Mouse (Mus musculus) retina, adult 2 months (tissue): ENCODE data around the gene Clasp1.
A peak's percentile ranks its signal among the peaks of the same experiment; 100 is the strongest.

Experiments
- DNase-seq: peaks from one replicate; pipeline ENCODE4 v3.0.0-alpha.2; 2012; ENCODE audit warnings: low read depth, low spot score

Clasp1 gene

DNA sequence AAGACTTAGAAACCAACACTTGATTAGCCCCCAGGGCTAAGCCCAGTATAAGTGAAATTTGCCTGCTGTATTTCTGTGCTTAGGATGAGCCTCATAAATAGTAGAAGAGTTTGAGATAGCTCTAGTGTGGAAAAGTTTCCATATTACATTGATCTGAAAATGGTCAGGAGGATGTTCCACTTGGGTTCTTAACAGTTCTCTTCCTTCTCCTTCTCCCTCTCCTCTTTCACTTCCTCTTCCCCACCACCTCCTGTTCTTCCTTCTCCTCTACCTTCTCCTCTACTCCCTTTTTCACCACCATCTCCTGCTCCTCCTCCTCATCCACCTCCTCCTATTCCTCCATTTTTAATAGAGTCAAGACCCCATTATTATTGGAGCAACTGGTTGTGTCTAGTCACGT, 59.4 kb downstream of the Clasp1 start:
- no peak for DNase-seq

DNA sequence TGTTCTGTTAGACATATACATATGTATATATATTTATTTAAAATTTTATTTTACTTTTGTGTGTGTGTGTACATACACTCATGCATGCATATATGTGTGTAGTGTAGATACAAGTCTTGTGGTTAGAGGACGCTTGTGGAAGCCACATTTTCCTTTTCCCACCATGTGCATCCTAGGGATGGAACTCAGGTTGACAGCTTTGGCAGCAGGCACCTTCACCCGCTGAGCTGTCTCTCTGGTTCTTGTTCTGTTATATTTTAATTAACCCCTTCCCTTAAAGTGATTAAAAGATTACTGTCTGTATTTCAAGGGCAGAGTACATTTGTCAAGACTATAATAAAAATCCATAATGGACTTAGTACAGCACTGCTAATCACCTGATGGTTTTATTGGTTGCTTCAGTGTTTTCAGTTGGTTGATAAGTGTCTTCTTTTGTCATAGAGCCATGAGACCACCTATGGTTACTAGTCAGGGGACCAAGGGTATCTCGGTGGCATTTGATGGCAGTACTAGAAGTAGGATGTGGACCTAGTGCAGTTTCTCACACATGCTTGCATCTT, 62.1 kb downstream of the Clasp1 start:
- DNase-seq, result no peak

DNA sequence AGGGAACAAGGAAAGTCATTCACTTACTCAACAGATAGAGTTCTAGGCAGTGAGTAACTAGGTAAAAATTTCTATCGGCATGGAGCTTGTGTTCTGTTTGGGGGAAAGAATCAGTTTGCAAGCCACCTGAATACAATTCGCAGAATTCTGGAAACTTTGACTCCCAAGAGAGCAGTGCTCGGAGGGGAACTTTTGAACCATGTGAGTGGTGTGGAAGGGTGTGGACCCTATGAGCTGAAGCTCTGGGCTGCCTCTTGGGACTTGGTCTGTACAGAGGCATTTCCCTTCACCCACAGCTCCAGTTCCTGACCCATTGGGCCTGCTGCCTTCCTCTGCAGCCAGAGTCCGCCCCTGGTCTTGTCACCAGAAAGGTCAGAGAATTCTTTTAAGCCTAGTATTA, 64.7 kb downstream of the Clasp1 start:
- DNase-seq, result no peak

DNA sequence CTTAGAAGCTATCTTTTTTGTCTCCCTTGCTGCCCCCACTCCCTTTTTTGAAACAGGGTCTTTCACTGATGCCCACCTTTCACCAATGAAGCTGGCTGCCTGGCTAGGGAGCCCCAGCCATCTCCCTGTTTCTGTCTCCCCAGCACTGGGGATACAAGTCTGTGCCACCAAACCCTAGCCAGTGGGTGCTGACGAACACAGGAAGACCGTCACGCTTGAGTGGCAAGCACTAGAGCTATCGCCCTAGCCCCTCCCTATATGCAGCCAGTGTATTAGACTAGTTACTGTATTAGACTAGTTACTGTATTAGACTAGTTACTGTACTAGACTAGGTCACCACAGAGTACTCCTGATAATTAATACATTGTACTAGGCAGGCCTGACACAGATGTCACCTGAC, 66.0 kb downstream of the Clasp1 start:
- DNase-seq, result no peak

DNA sequence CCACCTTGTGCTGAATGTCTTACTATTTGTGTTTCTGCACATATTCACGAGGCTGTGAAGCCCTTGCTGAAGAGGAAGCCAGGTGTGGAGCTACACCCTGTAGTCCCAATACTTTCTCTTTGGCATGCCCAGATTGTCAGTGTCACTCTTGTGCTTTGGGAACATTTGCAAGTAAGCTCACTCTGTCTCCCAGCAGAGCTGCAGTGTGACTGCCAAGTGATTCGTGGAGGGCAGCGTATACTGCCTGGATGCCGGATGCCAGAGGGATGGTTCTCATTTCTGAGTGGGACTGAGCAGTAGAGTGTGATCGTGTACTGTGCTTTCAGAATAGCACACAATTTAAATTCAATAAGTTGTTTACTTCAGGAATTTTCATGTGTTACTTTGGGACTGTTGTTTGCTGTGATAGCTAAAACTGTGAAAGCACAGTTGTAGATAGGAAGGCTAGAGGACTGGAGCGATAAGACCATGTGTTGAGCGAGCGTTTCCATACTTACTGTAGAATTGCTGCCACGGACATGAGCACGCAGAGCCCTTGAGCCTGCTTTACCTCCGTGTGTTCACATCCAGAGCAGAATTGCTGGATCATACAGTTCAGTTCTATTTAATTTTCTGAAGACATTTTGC, 68.5 kb downstream of the Clasp1 start:
- no peak for DNase-seq

DNA sequence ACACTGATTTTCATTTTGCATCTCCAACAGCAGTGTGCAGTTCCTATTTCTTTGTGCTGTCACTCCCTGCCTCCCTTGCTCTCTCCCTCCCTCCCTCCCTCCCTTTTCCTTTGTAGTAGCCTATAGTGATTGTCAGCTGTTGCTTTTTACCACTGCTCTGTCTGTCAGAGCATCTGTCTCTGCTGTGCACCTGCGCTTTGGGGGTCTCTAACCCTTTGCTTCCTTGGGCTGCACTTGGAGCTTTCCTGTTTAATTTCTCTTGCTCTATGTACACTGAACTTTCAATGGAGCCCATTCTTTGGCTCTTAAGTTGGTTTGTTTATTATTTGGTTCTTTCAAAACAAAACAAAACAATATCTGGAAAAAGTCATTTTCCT, 69.0 kb downstream of the Clasp1 start:
- DNase-seq, result no peak

DNA sequence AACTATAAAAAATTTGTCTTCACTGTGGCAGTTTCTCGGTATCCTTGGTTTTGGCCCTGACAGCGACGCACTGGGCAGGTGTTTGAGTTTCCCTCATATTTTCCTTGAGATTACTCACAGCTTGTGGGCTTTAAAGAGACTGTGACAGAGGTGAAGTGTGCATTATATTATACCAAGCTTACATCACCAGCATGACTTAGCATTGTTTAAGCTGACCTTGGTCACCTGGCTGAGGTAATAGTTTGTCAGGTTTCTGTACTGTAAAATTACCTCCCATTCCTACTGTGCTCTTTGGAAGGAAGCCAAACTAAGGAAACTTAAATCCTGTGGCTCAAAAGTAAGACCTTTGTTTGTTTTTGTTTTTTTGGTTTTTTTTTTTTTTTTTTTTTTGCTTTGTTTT, 69.4 kb downstream of the Clasp1 start:
- DNase-seq, result no peak

DNA sequence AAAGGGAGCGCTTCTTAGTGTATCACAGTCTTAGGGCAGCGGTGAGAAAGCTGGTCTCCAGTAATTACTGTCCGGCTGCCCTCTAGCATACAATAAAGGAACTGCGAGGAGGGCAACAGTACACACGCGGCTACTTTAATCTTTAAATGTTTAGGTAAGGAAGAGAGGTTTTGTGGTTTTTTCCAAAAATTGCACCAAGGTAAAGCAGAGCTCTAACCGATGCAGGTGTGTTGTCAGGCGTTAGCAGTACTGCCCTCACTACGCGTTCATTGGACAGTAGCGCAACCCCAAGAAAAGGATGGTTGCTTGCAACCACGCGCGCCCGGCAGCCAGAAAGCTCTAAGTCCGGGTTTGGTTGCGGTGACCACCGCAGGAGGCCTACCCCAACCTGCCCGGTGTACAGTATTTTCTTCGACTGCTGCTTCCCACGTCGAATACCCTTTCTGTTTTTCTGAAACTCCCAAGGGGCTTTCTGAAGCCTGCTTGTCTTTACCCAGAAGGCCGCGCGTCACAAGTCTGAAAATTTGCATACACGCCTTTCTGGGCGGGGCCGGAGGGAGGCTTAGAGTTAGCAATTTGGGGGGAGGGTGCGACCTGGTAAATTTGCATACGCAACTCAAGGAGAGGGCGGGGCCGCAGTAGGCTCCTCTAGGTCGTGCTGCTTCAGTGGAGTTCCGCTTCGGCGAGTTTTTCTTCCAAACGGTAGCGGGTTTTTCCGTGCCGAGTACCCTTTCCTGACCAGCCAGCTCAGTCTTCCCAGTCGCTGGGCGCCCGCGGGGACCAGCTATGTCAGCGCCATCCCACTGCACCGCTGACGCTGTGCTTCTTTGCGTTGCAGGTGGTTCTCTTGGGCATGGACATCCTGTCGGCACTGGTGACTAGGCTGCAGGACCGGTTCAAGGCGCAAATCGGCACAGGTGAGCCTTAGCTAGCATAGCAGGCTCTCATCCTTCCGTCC, 70.4 kb downstream of the Clasp1 start:
- DNase-seq, result peak; percentile 90

DNA sequence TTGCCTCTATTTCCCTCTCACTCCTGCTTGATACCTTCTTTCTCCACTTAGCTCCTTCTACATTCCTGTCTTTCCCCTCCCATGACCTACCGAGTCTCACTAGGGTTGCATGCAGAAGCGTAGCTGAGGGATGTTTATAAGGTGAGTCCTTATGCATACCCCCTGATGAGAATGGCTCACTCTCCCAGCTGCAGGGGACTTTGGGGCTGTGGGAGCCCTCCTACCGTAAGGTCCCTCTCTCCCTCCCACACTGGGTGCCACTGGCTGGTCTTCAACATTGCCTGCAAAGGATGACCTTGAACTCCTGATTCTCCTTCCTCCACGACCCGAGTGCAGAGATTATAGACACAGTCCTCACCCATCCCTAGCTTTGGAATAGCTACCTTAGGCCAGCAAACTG, 71.9 kb downstream of the Clasp1 start:
- DNase-seq, result no peak

DNA sequence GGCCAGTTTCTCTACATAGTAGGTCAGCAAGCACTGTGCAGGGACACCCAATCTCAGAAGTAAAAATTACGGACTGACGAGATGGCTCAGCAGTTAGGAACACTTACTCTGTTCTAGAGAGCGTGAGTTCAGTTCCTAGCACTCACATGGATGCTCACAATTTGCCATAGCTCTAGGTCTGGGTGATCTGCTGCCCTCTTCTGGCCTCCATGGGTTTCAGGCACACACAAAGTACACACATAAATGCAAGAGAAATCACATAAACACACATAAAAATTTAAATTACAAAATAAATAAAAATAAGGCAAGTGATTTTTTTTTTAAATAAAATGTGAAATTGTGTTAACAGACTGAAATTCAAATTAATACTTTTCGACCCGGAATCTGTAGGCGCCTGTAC, 77.2 kb downstream of the Clasp1 start:
- DNase-seq, result no peak

DNA sequence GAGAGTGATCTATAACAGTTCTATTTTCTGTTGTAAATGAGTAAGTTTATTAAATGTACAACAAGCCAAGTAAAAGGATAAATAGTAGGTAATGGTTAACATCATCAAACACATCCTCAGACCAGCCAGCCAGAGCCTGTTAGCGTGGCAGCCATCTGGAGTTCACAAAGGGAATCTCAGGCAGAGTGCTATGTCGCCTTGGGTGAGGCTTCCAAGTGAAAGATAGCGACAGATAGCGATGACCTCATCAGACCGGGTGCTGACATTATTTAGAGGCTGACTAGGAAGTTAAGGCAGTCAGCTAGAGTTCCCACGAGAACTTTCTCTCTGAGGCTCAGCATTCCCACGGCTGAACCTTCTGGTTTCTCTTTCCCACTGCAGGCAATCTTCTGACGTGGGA, 83.5 kb downstream of the Clasp1 start:
- no peak for DNase-seq

DNA sequence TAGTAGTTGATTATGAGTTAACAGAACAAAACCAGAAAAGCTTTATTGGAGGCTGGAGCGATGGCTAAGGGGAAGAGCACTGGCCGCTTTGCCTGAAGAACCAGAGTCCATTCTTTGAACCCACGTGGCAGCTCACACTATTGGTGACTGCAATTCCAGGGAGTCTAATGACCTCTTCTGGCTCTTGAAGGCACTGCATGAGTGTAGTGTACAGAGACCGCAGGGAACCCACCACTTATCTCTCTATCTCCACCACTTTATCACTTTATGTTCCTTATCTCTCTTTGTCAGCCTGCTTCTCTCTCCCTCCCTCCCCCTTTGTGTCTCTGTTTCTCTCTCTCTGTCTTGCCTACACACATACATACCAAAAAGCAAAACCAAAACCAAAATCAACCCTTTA, 88.1 kb downstream of the Clasp1 start:
- DNase-seq, result no peak

DNA sequence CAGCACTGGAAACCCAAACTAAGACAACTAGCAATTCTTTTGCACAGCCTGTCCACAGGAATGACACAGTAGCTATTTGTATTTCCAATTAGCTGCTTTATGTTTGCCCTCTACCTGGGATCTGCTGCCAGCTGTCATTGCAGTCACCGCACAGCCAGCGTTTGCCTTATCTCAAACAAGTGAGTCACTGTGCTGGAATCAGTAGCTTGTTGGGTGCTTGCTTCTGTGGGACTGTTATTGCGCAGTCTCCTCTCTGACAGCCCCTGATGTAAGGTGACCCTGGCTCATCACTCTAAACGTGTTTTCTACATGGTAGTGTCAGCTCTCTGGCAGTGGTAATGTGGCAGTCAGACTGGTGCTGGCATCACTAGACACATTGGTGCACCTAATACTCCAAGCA, 90.4 kb downstream of the Clasp1 start:
- no peak for DNase-seq

DNA sequence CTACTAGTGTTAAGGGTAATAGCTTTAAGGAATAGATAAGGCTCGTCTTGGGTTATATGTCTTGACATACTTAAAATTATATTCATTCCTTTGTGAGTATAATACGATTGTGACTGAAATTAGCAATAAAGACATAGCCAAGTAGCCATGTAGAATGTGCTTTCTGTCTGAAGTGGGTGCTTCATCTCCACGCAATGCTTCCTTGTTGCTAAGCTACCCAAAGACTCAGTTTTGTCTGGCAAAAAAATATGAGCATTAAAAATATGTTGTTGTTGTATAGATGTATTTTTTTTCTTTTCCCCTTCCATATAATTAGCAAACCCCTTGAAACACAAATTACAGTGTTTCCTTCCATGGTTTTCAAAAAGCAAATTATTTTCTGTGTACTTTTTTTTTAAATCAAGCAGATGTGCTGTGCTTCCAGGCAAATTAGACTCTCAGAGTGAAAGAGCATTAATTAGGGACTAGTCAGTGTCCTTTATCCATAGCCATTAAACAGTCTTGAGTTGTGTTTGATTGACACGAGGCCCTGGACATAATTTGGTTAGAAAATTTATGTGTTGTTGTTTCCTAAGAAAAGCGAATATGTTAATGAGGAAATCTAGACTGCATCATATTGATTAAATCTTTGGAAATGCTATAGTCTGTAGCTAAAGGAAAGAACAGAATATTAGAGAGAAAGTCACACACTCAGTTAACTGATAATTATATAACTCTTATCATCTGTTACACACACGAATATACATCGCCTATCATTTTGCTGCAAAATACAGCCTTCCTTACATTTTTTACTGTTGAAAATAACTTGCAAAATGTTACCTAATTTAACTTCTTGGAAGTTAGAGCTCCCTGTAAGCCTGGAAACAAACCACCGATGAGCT, 91.9 kb downstream of the Clasp1 start:
- DNase-seq, result no peak

DNA sequence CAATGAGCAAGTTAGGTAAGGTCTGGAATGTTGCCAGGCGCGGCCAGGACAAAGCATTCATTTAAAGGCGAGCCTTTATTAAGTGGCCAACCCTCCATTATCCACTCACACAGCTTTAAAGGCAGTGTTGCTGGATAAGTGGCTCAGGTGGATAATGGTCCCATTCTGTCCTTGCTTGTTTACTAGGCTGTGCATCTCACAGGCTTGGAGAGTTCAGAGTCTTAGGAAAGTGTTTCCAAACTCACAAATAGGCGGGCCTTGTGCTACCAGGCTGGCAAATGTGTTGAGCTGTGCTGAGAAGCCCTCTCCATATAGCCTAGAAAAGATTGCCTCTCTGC, 92.5 kb downstream of the Clasp1 start:
- DNase-seq, result no peak

DNA sequence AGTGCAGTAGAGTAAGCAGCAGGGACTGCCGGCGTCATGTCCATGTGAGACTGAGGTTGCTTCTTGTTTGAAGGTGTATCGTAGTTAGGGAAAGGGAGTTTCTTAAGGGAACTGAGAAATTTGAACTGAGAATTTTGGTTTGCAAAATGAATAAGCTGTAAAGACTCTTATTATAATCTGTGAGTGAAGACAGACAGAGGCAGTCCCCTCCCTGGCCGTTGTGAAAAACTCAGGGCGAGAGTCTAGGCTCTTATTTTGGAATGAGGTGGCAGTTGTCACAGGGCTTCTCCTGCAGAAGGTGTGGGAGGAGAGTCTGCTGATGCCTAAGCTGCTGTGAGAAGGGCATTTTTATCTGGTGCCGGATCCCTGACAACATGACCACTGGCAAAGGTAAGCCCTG, 92.8 kb downstream of the Clasp1 start:
- DNase-seq, result no peak

DNA sequence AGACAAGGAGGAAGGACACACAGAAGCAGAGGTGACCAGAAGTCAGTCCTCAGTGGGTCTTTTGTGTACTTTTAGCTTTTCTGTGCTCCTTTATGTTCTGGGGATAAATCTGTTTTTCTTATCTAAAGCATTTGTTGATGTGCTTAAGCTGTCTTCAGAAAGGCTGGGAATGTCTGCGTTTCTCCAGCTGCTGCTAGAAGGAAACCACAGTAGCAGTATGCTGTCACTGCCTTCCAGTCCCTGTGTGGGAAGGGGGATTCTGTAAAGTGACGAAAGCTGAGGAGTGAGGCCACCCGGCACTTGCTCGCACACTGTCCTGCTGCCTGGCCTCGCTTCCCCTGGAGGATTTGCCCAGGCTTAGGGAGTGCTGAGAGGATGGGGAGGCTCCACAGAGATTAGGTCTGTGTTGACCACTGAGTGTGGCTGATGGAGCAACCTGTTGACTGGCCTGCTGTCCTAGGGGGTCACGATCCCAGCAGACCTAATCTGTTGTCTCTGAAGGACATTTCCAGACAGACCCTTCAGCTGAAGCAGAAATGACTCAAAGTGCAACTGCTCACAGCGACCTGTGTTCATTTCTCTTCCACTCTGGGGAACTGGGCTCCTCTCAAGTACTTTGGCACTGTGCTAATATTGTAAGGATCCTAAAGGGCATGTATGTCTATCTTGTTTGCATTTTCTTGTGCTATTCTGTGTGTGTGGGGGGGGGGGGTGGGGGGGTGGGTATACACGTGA, 93.6 kb downstream of the Clasp1 start:
- no peak for DNase-seq

DNA sequence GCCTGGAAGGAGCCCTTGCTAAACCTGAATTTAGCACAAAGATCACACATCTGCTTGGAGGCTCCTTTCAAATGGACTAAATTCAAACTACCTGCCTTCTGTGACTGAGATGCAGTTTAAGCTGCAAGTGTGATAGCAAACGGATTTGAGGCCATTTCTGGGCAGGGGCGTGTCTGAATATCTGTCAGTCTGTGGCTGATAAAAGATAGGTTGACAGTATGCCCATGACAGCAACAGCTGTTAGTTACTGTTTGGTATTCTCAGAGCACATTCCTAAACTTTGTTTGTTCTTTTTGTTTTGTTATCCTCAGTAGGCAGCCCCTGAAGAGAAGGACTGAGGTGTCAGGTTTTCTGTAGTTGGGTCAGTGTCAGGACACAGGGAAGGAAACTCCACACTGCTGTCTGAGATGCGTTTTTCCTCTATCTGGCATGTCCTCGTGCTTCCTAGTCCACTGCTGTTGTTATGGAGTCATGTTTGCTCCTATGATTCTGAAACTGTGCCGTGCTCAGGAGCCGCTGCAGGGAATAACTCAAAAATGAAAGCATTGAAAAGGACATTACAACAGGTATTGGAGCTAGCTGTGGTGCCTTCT, 94.7 kb downstream of the Clasp1 start:
- DNase-seq, result no peak

DNA sequence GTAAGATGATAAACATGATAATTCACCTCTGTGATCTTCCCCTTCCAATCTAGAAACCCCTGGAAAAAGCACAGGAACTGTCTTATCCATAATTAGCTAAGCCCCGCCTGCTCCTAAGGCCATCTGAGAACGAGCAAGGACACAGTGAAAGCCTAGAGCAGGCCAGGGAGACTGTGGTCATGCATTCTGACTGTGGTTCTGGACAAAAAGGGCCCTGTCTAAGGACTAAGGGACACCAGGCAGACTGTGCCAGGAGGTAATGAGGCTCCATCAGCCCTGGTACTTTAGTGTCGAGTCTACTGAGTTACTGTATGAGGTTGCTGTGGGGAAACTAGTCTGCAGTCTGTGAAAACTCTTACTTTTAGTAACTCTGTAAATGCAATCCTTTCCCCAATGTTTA, 96.7 kb downstream of the Clasp1 start:
- DNase-seq, result no peak

DNA sequence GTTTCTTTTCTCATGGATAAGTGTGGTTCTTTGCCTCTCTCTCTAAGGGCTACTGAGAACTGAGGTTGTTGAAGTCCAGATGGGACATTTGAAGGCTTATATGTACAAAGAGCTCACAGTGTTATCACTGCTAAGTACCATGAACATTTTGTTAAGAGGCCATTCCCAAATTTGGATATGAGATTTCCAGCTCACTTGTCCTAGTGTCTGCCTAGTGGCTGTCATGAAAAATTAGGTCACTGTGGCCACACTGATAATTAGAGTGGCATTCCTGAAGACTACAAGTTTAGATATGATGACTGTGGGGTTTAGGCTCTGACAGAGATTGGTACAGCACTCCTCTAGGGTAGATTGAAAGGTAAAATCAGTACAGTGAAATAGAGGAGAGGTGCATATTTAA, 97.2 kb downstream of the Clasp1 start:
- no peak for DNase-seq

DNA sequence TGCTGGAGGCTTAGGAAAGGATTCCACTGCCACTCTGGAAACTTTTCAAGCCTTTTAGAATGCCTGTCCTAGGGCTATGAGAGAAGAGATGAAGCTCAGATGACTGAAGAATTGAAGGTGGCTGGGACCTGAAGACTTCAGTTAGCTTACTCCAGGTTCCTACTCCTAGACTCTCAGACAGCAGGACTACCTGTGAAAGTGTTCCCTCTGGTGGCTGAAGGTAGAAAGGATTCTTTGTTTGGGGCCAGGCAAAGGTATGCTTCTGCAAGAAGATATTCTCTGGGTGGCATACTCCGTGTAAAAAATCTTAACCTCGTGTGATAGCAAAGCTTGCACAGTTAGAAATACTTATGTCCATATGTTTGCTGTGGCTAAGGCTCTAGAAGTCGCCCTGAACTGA, 104.0 kb downstream of the Clasp1 start:
- no peak for DNase-seq
